Mouse (Mus musculus): ENCODE data around the gene Gm26938.

Gm26938 gene

GRCm38 (mm10) chr5:139815964-139816363 is 10.2 kb downstream of the Gm26938 start:
- DNase-seq: no peak

GRCm38 (mm10) chr5:139813963-139814381 is 12.2 kb downstream of the Gm26938 start:
- no peak for DNase-seq

- DNase-seq: no peak
These were observed 13.1 kb downstream of the Gm26938 start for GRCm38 (mm10) chr5:139813126-139813490.

- DNase-seq: no peak
These were observed 13.6 kb downstream of the Gm26938 start for GRCm38 (mm10) chr5:139812398-139813125.

- no peak for DNase-seq
These were observed 14.4 kb downstream of the Gm26938 start for GRCm38 (mm10) chr5:139811677-139812397.

GRCm38 (mm10) chr5:139809397-139809796 is 16.8 kb downstream of the Gm26938 start:
- peak in 1 of 2 experiments; percentile 18 for DNase-seq

- no peak for DNase-seq
These were observed 20.3 kb downstream of the Gm26938 start for GRCm38 (mm10) chr5:139805924-139806323.

GRCm38 (mm10) chr5:139804573-139805111 is 21.6 kb downstream of the Gm26938 start:
- no peak for DNase-seq

GRCm38 (mm10) chr5:139804107-139804551 is 22.1 kb downstream of the Gm26938 start:
- no peak for DNase-seq

- peak; percentile 65 to 68 for DNase-seq
These were observed 22.6 kb downstream of the Gm26938 start for GRCm38 (mm10) chr5:139803601-139804102.

GRCm38 (mm10) chr5:139803165-139803564 is 23.0 kb downstream of the Gm26938 start:
- DNase-seq: no peak

GRCm38 (mm10) chr5:139801880-139802279 is 24.3 kb downstream of the Gm26938 start:
- no peak for DNase-seq

- DNase-seq: no peak
These were observed 25.0 kb downstream of the Gm26938 start for GRCm38 (mm10) chr5:139801231-139801630.

- no peak for DNase-seq
These were observed 26.2 kb downstream of the Gm26938 start for GRCm38 (mm10) chr5:139799801-139800590.

- no peak for DNase-seq
These were observed 27.2 kb downstream of the Gm26938 start for GRCm38 (mm10) chr5:139799041-139799440.

- no peak for DNase-seq
These were observed 27.9 kb downstream of the Gm26938 start for GRCm38 (mm10) chr5:139798168-139798900.

GRCm38 (mm10) chr5:139797473-139798167 is 28.6 kb downstream of the Gm26938 start:
- DNase-seq: no peak

- no peak for DNase-seq
These were observed 29.3 kb downstream of the Gm26938 start for GRCm38 (mm10) chr5:139796900-139797299.

- no peak for DNase-seq
These were observed 30.1 kb downstream of the Gm26938 start for GRCm38 (mm10) chr5:139796001-139796620.

- DNase-seq: no peak
These were observed 31.3 kb downstream of the Gm26938 start for GRCm38 (mm10) chr5:139794938-139795337.

GRCm38 (mm10) chr5:139794137-139794536 is 32.1 kb downstream of the Gm26938 start:
- no peak for DNase-seq
